Mouse (Mus musculus) kidney, postnatal 0 days (tissue): ENCODE data around the gene Eipr1. TPM values are rescaled to one million over a fixed set of nuclear protein-coding genes. Genes with fewer than 3 reads are reported as not detected.

Source experiments
- ATAC-seq: fragments of 200-750 bp; cut with Nextera tagmentation; replicated peaks from 2 replicates; pipeline ENCODE4 v1.8.0; 2017; ENCODE audit warnings: low read depth, moderate number of reproducible peaks, moderate TSS enrichment, moderate library complexity; ENCODE audit not compliant: low FRiP score
- DNase-seq: peaks from one replicate; pipeline ENCODE4 v3.0.0-alpha.2; 2016; ENCODE audit warnings: low spot score
- H3K27ac ChIP-seq: fragments of 300-500 bp; sonication (generic); 2 replicates; pipeline ENCODE4 v1.5.1; 2014; ENCODE audit warnings: mild to moderate bottlenecking
- H3K27me3 ChIP-seq: fragments of 300-500 bp; sonication (generic); 2 replicates; pipeline ENCODE4 v1.6.1; 2014; ENCODE audit warnings: low read length, mixed read lengths; ENCODE audit not compliant: insufficient read depth
- H3K36me3 ChIP-seq: fragments of 300-500 bp; sonication (generic); 2 replicates; pipeline ENCODE4 v1.6.1; 2014; ENCODE audit warnings: low read length, mixed read lengths; ENCODE audit not compliant: insufficient read depth
- H3K4me1 ChIP-seq: fragments of 300-500 bp; sonication (generic); replicated peaks from 2 replicates; pipeline ENCODE4 v1.6.1; 2014; ENCODE audit warnings: antibody characterized with exemption, low read length, mixed read lengths; ENCODE audit not compliant: insufficient read depth
- H3K4me2 ChIP-seq: fragments of 300-500 bp; sonication (generic); 2 replicates; pipeline ENCODE4 v1.6.1; 2014; ENCODE audit warnings: mild to moderate bottlenecking, low read length, moderate library complexity, mixed read lengths
- H3K4me3 ChIP-seq: fragments of 300-500 bp; sonication (generic); replicated peaks from 2 replicates; pipeline ENCODE4 v1.5.1; 2014; ENCODE audit warnings: low read depth, low read length
- H3K9ac ChIP-seq: fragments of 300-500 bp; sonication (generic); 2 replicates; pipeline ENCODE4 v1.6.1; 2014; ENCODE audit warnings: low read depth, low read length
- H3K9me3 ChIP-seq: fragments of 300-500 bp; sonication (generic); replicated peaks from 2 replicates; pipeline ENCODE4 v1.6.1; 2016; ENCODE audit warnings: low read length, inconsistent platforms, mixed read lengths
- CTCF ChIP-seq: IDR thresholded peaks from 2 replicates; pipeline ENCODE4 v1.5.1; 2016; ENCODE audit warnings: antibody characterized with exemption, low read depth, mild to moderate bottlenecking, moderate library complexity
- WGBS: fragments of 180-500 bp; shearing (Covaris S2); extraction: QIAGEN DNeasy Blood & Tissue Kit; methylation state at CpG from one replicate; pipeline ENCODE4 v1.1.7; 2014; 5-methylcytosine and 5-hydroxymethylcytosine counted together
- polyA plus RNA-seq: library from polyadenylated mRNA; unstranded; fragments of >200 nt; fragmentation: Nextera tagmentation; extraction: Ambion mirVana; gene quantifications from 2 replicates; pipeline ENCODE4 v1.2.1, GENCODE M21; 2015

Eipr1 gene
- polyA plus RNA-seq, 1 experiment from 2014 or later = 35.3 TPM

DNA sequence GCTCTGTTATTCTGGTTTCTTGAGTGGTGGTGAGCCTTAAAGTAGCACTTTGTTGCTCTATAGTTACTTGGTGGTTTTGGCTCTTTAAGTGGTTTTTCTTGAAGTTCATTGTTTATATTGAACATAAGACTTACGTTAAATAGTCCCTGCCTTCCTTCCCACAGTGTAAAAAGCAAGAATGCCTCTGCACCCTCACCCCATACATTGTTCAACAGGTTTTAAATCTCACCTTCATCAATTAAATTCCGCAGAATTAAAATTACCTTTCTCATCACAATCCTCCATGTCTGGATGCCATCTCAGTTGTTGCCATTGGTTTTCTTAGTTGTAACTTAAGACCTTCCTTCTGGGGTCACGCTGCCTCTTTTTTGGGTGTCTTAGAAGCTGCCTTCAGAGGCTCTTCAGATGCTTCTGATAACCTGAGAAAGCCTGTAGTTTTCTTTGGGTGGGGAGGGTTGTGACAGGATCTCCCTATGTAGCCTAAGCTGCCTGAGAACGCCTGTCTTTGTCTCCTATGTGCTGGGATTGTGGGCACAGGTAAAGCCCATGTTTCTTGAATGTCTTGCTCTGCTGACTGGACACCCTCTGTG is 57.3 kb downstream of the Eipr1 start:
- WGBS = 81% methylated on average over 4 of the region's 4 CpGs
- no peak overlapping the region for H3K4me2 ChIP-seq
- no peak overlapping the region for H3K4me3 ChIP-seq
- no peak for ATAC-seq
- H3K27me3 ChIP-seq = no peaks in the 10 kb centered on the region
- TF ChIP-seq CTCF = no peak
- no peak for DNase-seq
- no peaks in the 10 kb centered on the region for H3K9me3 ChIP-seq
- H3K9ac ChIP-seq = no peak overlapping the region
- H3K4me1 ChIP-seq = 0 out of 2 replicates have a peak, but pooled peaks cover 8% of the 10 kb centered on the region
- no peak overlapping the region for H3K27ac ChIP-seq
- H3K36me3 ChIP-seq = no peaks in the 10 kb centered on the region

DNA sequence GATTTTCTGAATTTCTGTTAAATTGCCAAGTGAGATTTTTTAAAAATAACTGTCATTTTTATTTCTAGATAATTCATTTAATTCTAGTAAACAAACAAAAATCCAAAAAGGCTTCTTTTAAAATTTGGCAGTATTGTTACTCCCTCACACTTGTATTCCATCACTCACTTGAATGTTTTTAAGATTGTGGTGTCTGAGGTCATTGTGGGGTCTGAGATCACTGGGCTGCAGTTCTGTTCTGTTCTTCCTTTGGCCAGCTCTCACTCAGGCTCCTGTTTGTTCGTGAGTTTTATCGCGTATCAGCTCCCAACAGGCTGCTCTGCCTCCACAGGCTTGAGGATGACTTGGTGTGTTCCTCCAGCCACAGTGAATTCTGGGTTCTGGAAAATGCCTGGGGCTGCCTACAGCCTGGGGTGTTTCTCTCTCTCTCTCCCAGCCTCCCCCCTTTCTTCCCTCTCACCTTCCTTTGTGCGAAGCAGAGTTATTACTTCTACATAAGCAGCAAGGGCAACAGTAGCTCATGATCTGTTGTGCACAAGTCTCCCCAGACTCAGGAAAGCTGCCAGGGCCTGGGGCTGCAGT is 58.2 kb downstream of the Eipr1 start:
- 0 out of 2 replicates have a peak, but pooled peaks cover 7% of the 10 kb centered on the region for H3K4me1 ChIP-seq
- H3K27me3 ChIP-seq = no peaks in the 10 kb centered on the region
- H3K9me3 ChIP-seq = no peaks in the 10 kb centered on the region
- WGBS = 53% methylated on average over 4 of the region's 4 CpGs
- ATAC-seq = no peak
- no peak for TF ChIP-seq CTCF
- peak overlapping the region; percentile 13; the same call in 1 of the 2 replicates for H3K27ac ChIP-seq
- H3K4me3 ChIP-seq = no peak overlapping the region
- no peak overlapping the region for H3K9ac ChIP-seq
- no peaks in the 10 kb centered on the region for H3K36me3 ChIP-seq
- peak; percentile 67 for DNase-seq
- no peak overlapping the region for H3K4me2 ChIP-seq

DNA sequence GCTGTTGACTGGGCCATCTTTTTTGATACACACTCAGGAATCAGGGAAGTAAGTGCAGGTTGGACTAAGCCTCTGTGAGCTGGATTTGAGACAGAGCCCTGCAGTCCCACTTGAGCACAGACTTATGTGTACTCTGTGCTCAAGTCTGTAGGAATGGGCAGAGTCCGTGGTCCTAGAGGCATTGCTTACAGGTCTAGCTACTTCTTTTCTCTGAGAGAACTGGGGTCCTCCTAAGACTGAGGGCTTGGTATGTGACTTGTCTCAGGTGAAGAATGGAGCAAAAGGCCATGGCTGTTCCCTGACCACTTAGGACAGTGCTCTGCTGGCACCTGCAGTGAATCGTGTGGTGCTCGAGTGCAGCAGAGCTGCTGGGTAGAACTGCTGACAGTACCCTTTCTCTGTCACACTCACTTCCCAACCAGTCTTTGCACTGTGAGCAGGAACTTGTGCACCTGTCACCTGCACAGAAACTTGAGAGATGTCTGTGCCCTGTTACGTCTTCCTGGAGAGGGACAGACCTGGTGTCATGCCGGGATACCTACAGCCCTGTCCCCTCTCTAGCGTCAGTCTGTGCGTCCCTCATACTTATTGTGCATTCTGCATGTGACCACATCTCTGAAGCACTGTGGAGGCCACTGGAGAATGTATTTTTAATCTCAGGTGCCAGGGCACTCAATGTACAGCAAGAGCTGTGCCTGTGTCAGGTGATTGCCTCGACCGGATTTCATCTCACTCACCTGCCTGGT is 65.3 kb downstream of the Eipr1 start:
- DNase-seq = no peak
- 50% methylated on average over 9 of the region's 9 CpGs for WGBS
- Histone ChIP-seq H3K27ac (no peak overlapping the region), H3K4me1 (0 out of 2 replicates have a peak, but pooled peaks cover 7% of the 10 kb centered on the region), H3K27me3 (no peaks in the 10 kb centered on the region), H3K4me2 (no peak overlapping the region), H3K36me3 (no peaks in the 10 kb centered on the region), H3K4me3 (no peak overlapping the region), H3K9ac (no peak overlapping the region), H3K9me3 (no peaks in the 10 kb centered on the region)
- TF ChIP-seq CTCF = no peak
- no peak for ATAC-seq

DNA sequence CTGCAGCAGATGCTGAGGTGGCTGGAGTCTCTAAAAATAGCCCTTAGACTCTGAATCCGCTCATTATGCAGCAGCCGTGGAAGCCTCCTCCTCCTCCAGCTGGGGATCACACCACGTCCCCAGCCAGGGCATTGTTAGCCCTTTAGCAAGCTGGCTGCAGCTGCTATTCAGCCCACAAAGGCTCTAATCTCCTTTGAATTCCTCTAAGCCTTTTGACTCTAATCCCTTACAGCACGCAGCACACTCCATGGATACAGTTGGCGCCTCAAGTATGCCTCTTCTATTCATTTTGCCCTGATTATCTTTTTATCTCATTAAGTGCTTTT is 65.8 kb downstream of the Eipr1 start:
- no peak for TF ChIP-seq CTCF
- H3K27ac ChIP-seq = no peak overlapping the region
- 30% methylated on average over 5 of the region's 5 CpGs for WGBS
- no peak for ATAC-seq
- H3K4me2 ChIP-seq = no peak overlapping the region
- 0 out of 2 replicates have a peak, but pooled peaks cover 7% of the 10 kb centered on the region for H3K4me1 ChIP-seq
- H3K27me3 ChIP-seq = no peaks in the 10 kb centered on the region
- H3K9ac ChIP-seq = no peak overlapping the region
- H3K36me3 ChIP-seq = no peaks in the 10 kb centered on the region
- DNase-seq = peak; percentile 49
- no peak overlapping the region for H3K4me3 ChIP-seq
- no peaks in the 10 kb centered on the region for H3K9me3 ChIP-seq

DNA sequence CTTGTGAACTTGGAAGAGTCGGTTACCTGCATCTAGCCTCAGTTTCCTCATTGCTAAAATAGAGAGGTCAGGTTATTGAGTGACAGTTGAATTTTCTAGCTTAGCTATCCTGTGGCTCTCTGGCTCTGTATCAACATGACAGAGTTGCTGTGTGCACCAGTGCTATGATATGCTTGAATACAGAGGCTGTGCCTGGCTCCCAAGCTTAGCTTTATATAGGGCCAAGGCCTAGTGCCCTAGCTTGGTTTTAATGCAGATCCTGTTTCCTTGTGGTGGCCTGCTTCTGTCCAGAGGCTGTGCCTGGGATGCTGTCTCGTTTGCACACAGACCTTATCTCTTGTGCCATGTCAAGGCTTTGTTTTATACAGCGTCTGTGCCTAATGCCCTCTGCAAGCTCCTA is 66.3 kb downstream of the Eipr1 start:
- Histone ChIP-seq H3K9ac (no peak overlapping the region), H3K27me3 (no peaks in the 10 kb centered on the region), H3K4me3 (no peak overlapping the region), H3K4me1 (0 out of 2 replicates have a peak, but pooled peaks cover 7% of the 10 kb centered on the region), H3K27ac (no peak overlapping the region), H3K4me2 (no peak overlapping the region), H3K36me3 (no peaks in the 10 kb centered on the region), H3K9me3 (no peaks in the 10 kb centered on the region)
- TF ChIP-seq CTCF = no peak
- ATAC-seq (no peak), DNase-seq (no peak)
- WGBS = 65% methylated on average over 3 of the region's 3 CpGs

GRCm38 (mm10) chr12:28823518-28823917 is 71.9 kb downstream of the Eipr1 start:
- no peak overlapping the region for H3K4me3 ChIP-seq
- H3K9ac ChIP-seq = no peak overlapping the region
- no peaks in the 10 kb centered on the region for H3K4me1 ChIP-seq
- no peaks in the 10 kb centered on the region for H3K27me3 ChIP-seq
- TF ChIP-seq CTCF = no peak
- no peak overlapping the region for H3K4me2 ChIP-seq
- WGBS = 93% methylated on average over 7 of the region's 7 CpGs
- no peaks in the 10 kb centered on the region for H3K9me3 ChIP-seq
- ATAC-seq (no peak), DNase-seq (no peak)
- H3K36me3 ChIP-seq = no peaks in the 10 kb centered on the region
- H3K27ac ChIP-seq = no peak overlapping the region
